Mouse (Mus musculus): ENCODE results near the gene Zswim3. TPM values are rescaled to one million over a fixed set of nuclear protein-coding genes. Genes with fewer than 3 reads are reported as not detected.

Gene Zswim3
- total and polyA plus RNA-seq, 3 experiments, result 4.7 to 5.9 TPM; not detected in 1

GRCm38 (mm10) chr2:164817206-164817605 lies 12.3 kb downstream of the Zswim3 start:
- Histone ChIP-seq H3K27me3 (ENCODE audit: control insufficient read depth in 1 of 2, insufficient read depth in 2 of 2, low read length in 2 of 2) (no peaks in the 10 kb centered on the region), H3K79me2 (ENCODE audit: control insufficient read depth, insufficient read depth, low read length, poor library complexity) (no peaks in the 10 kb centered on the region), H3K4me3 (ENCODE audit: control insufficient read depth in 1 of 2, insufficient read depth in 1 of 2, low read depth in 2 of 2, low read length in 2 of 2) (no peak overlapping the region), H3K27ac (ENCODE audit: control insufficient read depth, low read depth, low read length) (no peak overlapping the region), H3K4me1 (ENCODE audit: control insufficient read depth in 1 of 2, insufficient read depth in 2 of 2, low read length in 2 of 2) (peaks cover 6 to 16% of the 10 kb centered on the region in 2 experiments), H3K36me3 (ENCODE audit: control insufficient read depth in 1 of 2, insufficient read depth in 2 of 2, low read length in 2 of 2) (peaks cover 0 to 10% of the 10 kb centered on the region in 2 experiments; a peak in 2 of 4 replicates), H3K9me3 (replicated peaks; ENCODE audit: insufficient read depth, low read length) (no peaks in the 10 kb centered on the region), H3K9ac (ENCODE audit: control insufficient read depth, low read depth, low read length, poor library complexity, severe bottlenecking) (no peak overlapping the region)
- TF ChIP-seq POLR2AphosphoS5 (IDR thresholded peaks at IDR 0.05; ENCODE audit: borderline replicate concordance, low read depth, low read length) (no peak), RAD21 (IDR thresholded peaks at IDR 0.05; ENCODE audit: low read depth, low read length) (no peak)
- no peak for DNase-seq (ENCODE audit: low read depth, low spot score)

GRCm38 (mm10) chr2:164817703-164818102 lies 12.8 kb downstream of the Zswim3 start:
- no peak for DNase-seq (ENCODE audit: low read depth, low spot score)
- Histone ChIP-seq H3K79me2 (ENCODE audit: control insufficient read depth, insufficient read depth, low read length, poor library complexity) (no peaks in the 10 kb centered on the region), H3K9ac (ENCODE audit: control insufficient read depth, low read depth, low read length, poor library complexity, severe bottlenecking) (no peak overlapping the region), H3K36me3 (ENCODE audit: control insufficient read depth in 1 of 2, insufficient read depth in 2 of 2, low read length in 2 of 2) (peaks cover 0 to 13% of the 10 kb centered on the region in 2 experiments; a peak in 2 of 4 replicates), H3K4me1 (ENCODE audit: control insufficient read depth in 1 of 2, insufficient read depth in 2 of 2, low read length in 2 of 2) (peaks cover 6 to 18% of the 10 kb centered on the region in 2 experiments), H3K27ac (ENCODE audit: control insufficient read depth, low read depth, low read length) (no peak overlapping the region), H3K27me3 (ENCODE audit: control insufficient read depth in 1 of 2, insufficient read depth in 2 of 2, low read length in 2 of 2) (no peaks in the 10 kb centered on the region), H3K9me3 (replicated peaks; ENCODE audit: insufficient read depth, low read length) (no peaks in the 10 kb centered on the region), H3K4me3 (ENCODE audit: control insufficient read depth in 1 of 2, insufficient read depth in 1 of 2, low read depth in 2 of 2, low read length in 2 of 2) (no peak overlapping the region)
- TF ChIP-seq ZKSCAN1 (IDR thresholded peaks at IDR 0.05; ENCODE audit: low read depth, low read length) (no peak), SMC3 (IDR thresholded peaks at IDR 0.05; ENCODE audit: low read depth, low read length) (no peak), GABPA (IDR thresholded peaks at IDR 0.05; ENCODE audit: low read depth, low read length) (no peak), CTCF (IDR thresholded peaks at IDR 0.05 in 2 of 3, conservative IDR thresholded peaks at IDR 0.05 in 1 of 3; ENCODE audit: control insufficient read depth in 1 of 3, insufficient read depth in 1 of 3, low read depth in 2 of 3, low read length in 3 of 3, poor library complexity in 1 of 3, severe bottlenecking in 1 of 3) (0 out of 6 replicates have a peak, but pooled peaks of 2 of the 3 experiments have one; percentile 6 to 9)

- no peak overlapping the region for H3K4me3 ChIP-seq (ENCODE audit: control insufficient read depth in 1 of 2, insufficient read depth in 1 of 2, low read depth in 2 of 2, low read length in 2 of 2)
- no peaks in the 10 kb centered on the region for H3K27me3 ChIP-seq (ENCODE audit: control insufficient read depth in 1 of 2, insufficient read depth in 2 of 2, low read length in 2 of 2)
- H3K36me3 ChIP-seq (ENCODE audit: control insufficient read depth in 1 of 2, insufficient read depth in 2 of 2, low read length in 2 of 2), result peaks cover 0 to 14% of the 10 kb centered on the region in 2 experiments; a peak in 2 of 4 replicates
- no peak overlapping the region for H3K9ac ChIP-seq (ENCODE audit: control insufficient read depth, low read depth, low read length, poor library complexity, severe bottlenecking)
- peaks cover 4% of the 10 kb centered on the region for H3K79me2 ChIP-seq (ENCODE audit: control insufficient read depth, insufficient read depth, low read length, poor library complexity)
- TF ChIP-seq ZC3H11A (IDR thresholded peaks at IDR 0.05; ENCODE audit: low read depth, low read length), result no peak
- TF ChIP-seq MEF2A (IDR thresholded peaks at IDR 0.05; ENCODE audit: extremely low read depth, insufficient replicate concordance, low read depth, low read length, poor library complexity, severe bottlenecking), result no peak
- TF ChIP-seq CTCF (IDR thresholded peaks at IDR 0.05 in 2 of 3, conservative IDR thresholded peaks at IDR 0.05 in 1 of 3; ENCODE audit: control insufficient read depth in 1 of 3, insufficient read depth in 1 of 3, low read depth in 2 of 3, low read length in 3 of 3, poor library complexity in 1 of 3, severe bottlenecking in 1 of 3), result no peak
- TF ChIP-seq GATA1 (IDR thresholded peaks at IDR 0.05; ENCODE audit: low read depth, low read length), result no peak
- no peak for TF ChIP-seq USF2 (IDR thresholded peaks at IDR 0.05; ENCODE audit: borderline replicate concordance in 1 of 2, insufficient read depth in 1 of 2, low read depth in 1 of 2, low read length in 2 of 2)
- no peak for TF ChIP-seq ZNF384 (IDR thresholded peaks at IDR 0.05; ENCODE audit: low read depth, low read length)
- TF ChIP-seq HCFC1 (IDR thresholded peaks at IDR 0.05; ENCODE audit: low read depth, low read length), result no peak
- TF ChIP-seq ETS1 (IDR thresholded peaks at IDR 0.05; ENCODE audit: low read depth, low read length), result no peak
- TF ChIP-seq MYC (IDR thresholded peaks at IDR 0.05; ENCODE audit: low read depth, low read length), result no peak
- TF ChIP-seq ZMIZ1 (IDR thresholded peaks at IDR 0.05; ENCODE audit: low read depth, low read length), result no peak
- no peak for TF ChIP-seq MYB (IDR thresholded peaks at IDR 0.05; ENCODE audit: low read depth, low read length)
- no peak for TF ChIP-seq TAL1 (IDR thresholded peaks at IDR 0.05; ENCODE audit: low read length)
- TF ChIP-seq MAZ (IDR thresholded peaks at IDR 0.05; ENCODE audit: low read depth, low read length), result no peak
- no peak for TF ChIP-seq CHD1 (IDR thresholded peaks at IDR 0.05; ENCODE audit: low read depth, low read length)
- TF ChIP-seq RAD21 (IDR thresholded peaks at IDR 0.05; ENCODE audit: low read depth, low read length), result no peak
- no peak for TF ChIP-seq EP300 (IDR thresholded peaks at IDR 0.05; ENCODE audit: low read depth in 1 of 2, low read length in 2 of 2)
- no peak for TF ChIP-seq MXI1 (IDR thresholded peaks at IDR 0.05; ENCODE audit: low read depth, low read length)
- no peak for TF ChIP-seq TCF12 (IDR thresholded peaks at IDR 0.05; ENCODE audit: low read depth, low read length)
- no peak for TF ChIP-seq MAX (IDR thresholded peaks at IDR 0.05; ENCODE audit: low read length)
- no peak for TF ChIP-seq POLR2AphosphoS5 (IDR thresholded peaks at IDR 0.05; ENCODE audit: borderline replicate concordance, low read depth, low read length)
- H3K9me3 ChIP-seq (replicated peaks; ENCODE audit: insufficient read depth, low read length), result no peaks in the 10 kb centered on the region
- DNase-seq (ENCODE audit: low read depth, low spot score), result no peak
- no peak overlapping the region for H3K27ac ChIP-seq (ENCODE audit: control insufficient read depth, low read depth, low read length)
- H3K4me1 ChIP-seq (ENCODE audit: control insufficient read depth in 1 of 2, insufficient read depth in 2 of 2, low read length in 2 of 2), result peaks cover 3 to 19% of the 10 kb centered on the region in 2 experiments
Observed at GRCm38 (mm10) chr2:164821060-164821459, 16.2 kb downstream of the Zswim3 start.

Data from MEL (cell line).